Mouse (Mus musculus) midbrain, embryonic 10.5 days (tissue): Measurements from ENCODE around the gene Nkpd1. TPM values are rescaled to one million over a fixed set of nuclear protein-coding genes. Genes with fewer than 3 reads are reported as not detected.
A peak's percentile ranks its signal among the peaks of the same experiment; 100 is the strongest.

Source experiments
- DNase-seq: peaks from one replicate; pipeline ENCODE4 v3.0.0-alpha.2; 2017; ENCODE audit warnings: low spot score
- H3K27ac ChIP-seq: fragments of 300-500 bp; sonication (generic); replicated peaks from 2 replicates; pipeline ENCODE4 v1.5.1; 2016; ENCODE audit warnings: mild to moderate bottlenecking
- H3K27me3 ChIP-seq: fragments of 300-500 bp; sonication (generic); 2 replicates; pipeline ENCODE4 v1.6.1; 2016; ENCODE audit warnings: low read depth, mild to moderate bottlenecking; ENCODE audit not compliant: poor library complexity, severe bottlenecking
- H3K36me3 ChIP-seq: fragments of 300-500 bp; sonication (generic); 2 replicates; pipeline ENCODE4 v1.6.1; 2016; ENCODE audit warnings: mild to moderate bottlenecking, moderate library complexity
- H3K4me1 ChIP-seq: fragments of 300-500 bp; sonication (generic); 2 replicates; pipeline ENCODE4 v1.6.1; 2016
- H3K4me3 ChIP-seq: fragments of 300-500 bp; sonication (generic); 2 replicates; pipeline ENCODE4 v1.5.1; 2016; ENCODE audit warnings: mild to moderate bottlenecking, moderate library complexity
- H3K9me3 ChIP-seq: fragments of 300-500 bp; sonication (generic); replicated peaks from 2 replicates; pipeline ENCODE4 v1.6.1; 2016; ENCODE audit warnings: mild to moderate bottlenecking
- WGBS: fragments of 180-500 bp; shearing (Covaris S2); methylation state at CpG from one replicate; pipeline ENCODE4 v1.1.7; 2016; 5-methylcytosine and 5-hydroxymethylcytosine counted together
- polyA plus RNA-seq: library from polyadenylated mRNA; unstranded; fragments of >200 nt; fragmentation: Nextera tagmentation; extraction: Ambion mirVana; gene quantifications from 2 replicates; pipeline ENCODE4 v1.2.1, GENCODE M21; 2016

Nkpd1 gene
- polyA plus RNA-seq, 1 experiment from 2014 or later = 0.06 TPM

DNA sequence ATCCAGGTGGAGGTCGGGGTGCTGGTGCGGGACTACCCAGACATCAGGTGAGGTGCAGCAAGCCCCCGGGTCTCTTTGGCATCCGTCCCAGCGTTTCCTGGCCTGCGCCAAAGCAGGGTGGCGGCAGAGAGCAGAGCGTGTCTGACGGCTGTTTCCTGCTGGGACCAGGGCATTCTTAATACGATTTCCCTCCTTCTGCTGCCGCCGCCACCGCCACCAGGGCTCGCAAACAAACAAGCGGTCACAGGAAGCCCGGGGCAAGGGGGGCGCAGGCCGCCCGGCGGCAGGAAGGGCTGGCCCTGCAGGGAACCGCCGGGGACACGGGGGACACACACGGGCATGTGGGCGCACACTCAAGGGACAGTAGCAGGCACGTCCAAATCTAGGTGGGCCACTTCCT is 25.9 kb upstream of the Nkpd1 start:
- 2% methylated on average over 26 of the region's 26 CpGs for WGBS
- Histone ChIP-seq H3K4me1 (peaks cover 22% of the 10 kb centered on the region), H3K27ac (peak overlapping the region; percentile 42; the same call in 1 of the 2 replicates), H3K9me3 (no peaks in the 10 kb centered on the region; the same call in 1 of the 2 replicates), H3K36me3 (no peaks in the 10 kb centered on the region), H3K4me3 (peak overlapping the region; percentile 47), H3K27me3 (peaks cover 68% of the 10 kb centered on the region)
- DNase-seq = peak; percentile 40

DNA sequence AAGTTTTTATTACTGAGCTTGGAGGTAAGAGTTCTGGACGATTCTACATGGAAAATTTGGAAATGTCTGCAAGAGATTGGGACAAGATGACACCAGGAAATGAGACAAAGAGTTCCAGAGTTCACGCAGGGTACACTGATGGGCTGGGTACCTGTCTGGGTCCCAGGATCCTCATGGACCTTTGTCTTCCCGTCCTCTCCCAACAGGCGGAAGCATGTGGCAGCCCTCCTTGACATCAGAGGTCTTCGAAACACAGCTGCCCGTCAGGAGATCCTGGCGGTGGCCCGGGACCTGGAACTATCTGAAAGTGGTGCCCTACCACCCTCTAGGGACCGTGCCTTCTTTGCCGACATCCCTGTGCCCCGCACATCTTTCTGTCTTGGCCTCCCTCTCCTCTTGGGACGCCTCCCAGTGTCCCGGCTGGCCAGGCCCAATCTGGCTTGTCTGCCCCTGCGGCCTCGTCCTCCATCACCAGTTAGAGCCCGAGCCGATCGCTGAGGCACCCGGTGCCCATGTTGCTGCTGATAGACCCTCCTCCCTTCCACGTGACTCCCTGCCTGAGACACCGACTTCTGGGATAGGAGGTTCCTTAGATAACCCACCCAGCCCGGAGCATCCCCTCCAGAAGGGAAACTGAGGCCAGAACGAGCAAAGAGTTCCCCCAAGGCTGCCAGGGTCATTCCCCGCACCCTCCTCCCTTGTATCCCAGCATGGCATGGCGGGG is 22.7 kb upstream of the Nkpd1 start:
- Histone ChIP-seq H3K36me3 (no peaks in the 10 kb centered on the region), H3K27ac (no peak overlapping the region), H3K27me3 (peaks cover 36% of the 10 kb centered on the region), H3K4me1 (peaks cover 16% of the 10 kb centered on the region), H3K9me3 (no peaks in the 10 kb centered on the region; the same call in 1 of the 2 replicates), H3K4me3 (no peak overlapping the region)
- DNase-seq = no peak
- 85% methylated on average over 25 of the region's 25 CpGs for WGBS

DNA sequence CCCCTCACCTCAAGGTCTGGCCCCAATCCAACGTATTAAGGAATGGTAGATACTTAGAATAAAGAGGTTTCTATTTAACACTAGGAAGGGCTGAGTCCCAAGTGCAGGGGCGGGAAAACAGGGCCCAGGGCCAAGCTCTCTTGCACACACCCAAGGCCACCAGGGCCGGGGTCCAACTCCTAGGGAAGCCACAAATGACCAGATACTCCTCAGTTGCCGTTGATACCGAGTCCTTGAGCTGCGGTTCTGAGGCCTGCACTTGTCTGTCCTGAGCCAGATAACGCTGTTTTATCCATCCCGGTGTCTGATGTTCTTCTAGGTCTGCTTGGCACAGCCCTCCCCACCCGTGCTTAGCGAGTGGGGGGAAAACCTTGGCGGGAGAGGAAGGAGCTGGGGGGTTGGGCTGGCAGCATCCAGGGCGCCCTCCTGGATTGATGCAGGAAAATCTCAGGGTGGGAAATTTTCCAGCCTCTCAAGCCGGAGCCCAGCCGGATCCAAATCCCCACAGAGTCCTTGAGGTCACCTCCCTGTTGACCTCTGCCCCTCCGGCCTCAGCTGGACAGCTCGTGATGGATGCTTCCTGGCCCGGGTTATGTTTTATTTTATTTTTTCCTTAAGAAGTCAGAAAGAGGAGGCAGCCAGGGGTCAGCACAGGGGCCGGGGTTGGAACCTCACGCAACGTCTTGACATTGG is 22.0 kb upstream of the Nkpd1 start:
- WGBS = 74% methylated on average over 20 of the region's 20 CpGs
- no peak for DNase-seq
- Histone ChIP-seq H3K27me3 (peaks cover 29% of the 10 kb centered on the region), H3K4me3 (no peak overlapping the region), H3K9me3 (no peaks in the 10 kb centered on the region; the same call in 1 of the 2 replicates), H3K4me1 (peaks cover 16% of the 10 kb centered on the region), H3K27ac (no peak overlapping the region), H3K36me3 (no peaks in the 10 kb centered on the region)

DNA sequence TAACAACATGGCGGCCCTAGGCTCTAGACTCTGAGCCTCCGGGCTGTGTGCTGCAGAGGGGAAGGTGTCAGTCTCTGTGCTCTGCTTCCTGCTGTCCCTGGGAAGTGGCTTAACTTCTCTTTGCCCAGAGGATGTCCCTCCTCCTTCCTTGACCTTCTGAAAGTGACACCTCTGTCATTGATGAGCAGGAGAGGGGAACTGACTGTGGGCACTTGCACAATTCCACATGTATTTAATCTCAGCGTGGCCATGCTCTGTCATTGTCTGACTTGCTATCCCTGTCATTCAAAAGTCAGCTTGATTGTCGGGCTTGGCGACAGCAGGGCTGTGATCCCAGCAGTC is 21.5 kb upstream of the Nkpd1 start:
- Histone ChIP-seq H3K27ac (no peak overlapping the region), H3K9me3 (no peaks in the 10 kb centered on the region; the same call in 1 of the 2 replicates), H3K4me1 (peaks cover 16% of the 10 kb centered on the region), H3K36me3 (no peaks in the 10 kb centered on the region), H3K4me3 (no peak overlapping the region), H3K27me3 (peaks cover 24% of the 10 kb centered on the region)
- DNase-seq = no peak
- 75% methylated on average over 5 of the region's 5 CpGs for WGBS

GRCm38 (mm10) chr7:19498326-19498725 is 19.3 kb upstream of the Nkpd1 start:
- Histone ChIP-seq H3K36me3 (no peaks in the 10 kb centered on the region), H3K4me3 (no peak overlapping the region), H3K27ac (no peak overlapping the region), H3K27me3 (peaks cover 5% of the 10 kb centered on the region), H3K9me3 (no peaks in the 10 kb centered on the region), H3K4me1 (peaks cover 8% of the 10 kb centered on the region)
- WGBS = 88% methylated on average over 4 of the region's 4 CpGs
- DNase-seq = no peak

- DNase-seq = no peak
- no peaks in the 10 kb centered on the region for H3K36me3 ChIP-seq
- peaks cover 12% of the 10 kb centered on the region for H3K4me1 ChIP-seq
- no peaks in the 10 kb centered on the region for H3K9me3 ChIP-seq
- no peaks in the 10 kb centered on the region for H3K27me3 ChIP-seq
- H3K27ac ChIP-seq = no peak overlapping the region
- H3K4me3 ChIP-seq = no peak overlapping the region
- 77% methylated on average over 12 of the region's 12 CpGs for WGBS
Observed at GRCm38 (mm10) chr7:19500420-19501363, 16.9 kb upstream of the Nkpd1 start.

GRCm38 (mm10) chr7:19501658-19502057 is 16.0 kb upstream of the Nkpd1 start:
- Histone ChIP-seq H3K27me3 (no peaks in the 10 kb centered on the region), H3K27ac (no peak overlapping the region), H3K36me3 (no peaks in the 10 kb centered on the region), H3K9me3 (no peaks in the 10 kb centered on the region), H3K4me3 (no peak overlapping the region), H3K4me1 (peaks cover 11% of the 10 kb centered on the region)
- no peak for DNase-seq
- 81% methylated on average over 4 of the region's 4 CpGs for WGBS

GRCm38 (mm10) chr7:19503481-19504068 is 14.1 kb upstream of the Nkpd1 start:
- 40% methylated on average over 5 of the region's 5 CpGs for WGBS
- DNase-seq = peak; percentile 45
- Histone ChIP-seq H3K4me3 (no peak overlapping the region), H3K36me3 (no peaks in the 10 kb centered on the region), H3K4me1 (peaks cover 24% of the 10 kb centered on the region), H3K9me3 (no peaks in the 10 kb centered on the region), H3K27ac (no peak overlapping the region), H3K27me3 (no peaks in the 10 kb centered on the region)

- no peak for DNase-seq
- Histone ChIP-seq H3K27me3 (no peaks in the 10 kb centered on the region), H3K4me1 (peaks cover 37% of the 10 kb centered on the region), H3K36me3 (peaks cover 5% of the 10 kb centered on the region; the same call in 1 of the 2 replicates), H3K4me3 (peak overlapping the region; percentile 87), H3K27ac (no peak overlapping the region), H3K9me3 (no peaks in the 10 kb centered on the region)
- 23% methylated on average over 6 of the region's 6 CpGs for WGBS
Observed at GRCm38 (mm10) chr7:19506326-19506725, 11.3 kb upstream of the Nkpd1 start.

- Histone ChIP-seq H3K36me3 (peaks cover 6% of the 10 kb centered on the region; the same call in 1 of the 2 replicates), H3K4me1 (peaks cover 39% of the 10 kb centered on the region), H3K4me3 (peak overlapping the region; percentile 87), H3K9me3 (no peaks in the 10 kb centered on the region), H3K27ac (peak overlapping the region; percentile 95), H3K27me3 (no peaks in the 10 kb centered on the region)
- WGBS = 1% methylated on average over 71 of the region's 71 CpGs
- peak; percentile 80 for DNase-seq
Observed at GRCm38 (mm10) chr7:19506969-19507611, 10.5 kb upstream of the Nkpd1 start.

- 5% methylated on average over 18 of the region's 18 CpGs for WGBS
- Histone ChIP-seq H3K4me1 (peaks cover 39% of the 10 kb centered on the region), H3K9me3 (no peaks in the 10 kb centered on the region), H3K27me3 (no peaks in the 10 kb centered on the region), H3K4me3 (peak overlapping the region; percentile 87), H3K36me3 (peaks cover 6% of the 10 kb centered on the region; the same call in 1 of the 2 replicates), H3K27ac (peak overlapping the region; percentile 95)
- DNase-seq = no peak
Observed at GRCm38 (mm10) chr7:19507612-19507981, 10.0 kb upstream of the Nkpd1 start.
